Mouse (Mus musculus) stomach, postnatal 0 days (tissue): ENCODE measurements at regions not wholly inside any gene's neighbourhood (a gene's known extent, or its start where the extent isn't known, plus 50 kb on each side); places are given as distances from the start of the nearest gene placed in this dataset.

Source experiments
- ATAC-seq: fragments of 200-750 bp; cut with Nextera tagmentation; 2 replicates; pipeline ENCODE4 v1.8.0; 2017; ENCODE audit not compliant: low FRiP score, low TSS enrichment
- DNase-seq: peaks from one replicate; pipeline ENCODE4 v3.0.0-alpha.2; 2016; ENCODE audit warnings: low spot score
- H3K27ac ChIP-seq: fragments of 300-500 bp; sonication (generic); replicated peaks from 2 replicates; pipeline ENCODE4 v1.5.1; 2014; ENCODE audit warnings: mild to moderate bottlenecking, control low read depth
- H3K27me3 ChIP-seq: fragments of 300-500 bp; sonication (generic); 2 replicates; pipeline ENCODE4 v1.6.1; 2014; ENCODE audit warnings: low read length; ENCODE audit not compliant: control insufficient read depth, insufficient read depth
- H3K36me3 ChIP-seq: fragments of 300-500 bp; sonication (generic); 2 replicates; pipeline ENCODE4 v1.6.1; 2014; ENCODE audit warnings: low read length, mixed read lengths; ENCODE audit not compliant: control insufficient read depth, insufficient read depth
- H3K4me1 ChIP-seq: fragments of 300-500 bp; sonication (generic); replicated peaks from 2 replicates; pipeline ENCODE4 v1.6.1; 2014; ENCODE audit warnings: antibody characterized with exemption; ENCODE audit not compliant: control insufficient read depth, insufficient read depth
- H3K4me2 ChIP-seq: fragments of 300-500 bp; sonication (generic); replicated peaks from 2 replicates; pipeline ENCODE4 v1.6.1; 2014; ENCODE audit warnings: low read depth, mild to moderate bottlenecking, control low read depth, moderate library complexity
- H3K4me3 ChIP-seq: fragments of 300-500 bp; sonication (generic); 2 replicates; pipeline ENCODE4 v1.5.1; 2014; ENCODE audit warnings: low read depth, low read length, control low read depth
- H3K9ac ChIP-seq: fragments of 300-500 bp; sonication (generic); 2 replicates; pipeline ENCODE4 v1.6.1; 2014; ENCODE audit warnings: mild to moderate bottlenecking, low read length, control low read depth, mixed read lengths
- H3K9me3 ChIP-seq: fragments of 300-500 bp; sonication (generic); 2 replicates; pipeline ENCODE4 v1.6.1; 2016; ENCODE audit warnings: low read length; ENCODE audit not compliant: control insufficient read depth
- CTCF ChIP-seq: IDR thresholded peaks from 2 replicates; pipeline ENCODE4 v1.5.1; 2016; ENCODE audit warnings: antibody characterized with exemption, low read depth, mild to moderate bottlenecking, moderate library complexity
- EP300 ChIP-seq: optimal IDR thresholded peaks from 2 replicates; pipeline ENCODE3; 2016; ENCODE audit warnings: antibody characterized with exemption
- WGBS: fragments of 180-500 bp; shearing (Covaris S2); extraction: QIAGEN DNeasy Blood & Tissue Kit; methylation state at CpG from one replicate; pipeline ENCODE4 v1.1.7; 2014; 5-methylcytosine and 5-hydroxymethylcytosine counted together

DNA sequence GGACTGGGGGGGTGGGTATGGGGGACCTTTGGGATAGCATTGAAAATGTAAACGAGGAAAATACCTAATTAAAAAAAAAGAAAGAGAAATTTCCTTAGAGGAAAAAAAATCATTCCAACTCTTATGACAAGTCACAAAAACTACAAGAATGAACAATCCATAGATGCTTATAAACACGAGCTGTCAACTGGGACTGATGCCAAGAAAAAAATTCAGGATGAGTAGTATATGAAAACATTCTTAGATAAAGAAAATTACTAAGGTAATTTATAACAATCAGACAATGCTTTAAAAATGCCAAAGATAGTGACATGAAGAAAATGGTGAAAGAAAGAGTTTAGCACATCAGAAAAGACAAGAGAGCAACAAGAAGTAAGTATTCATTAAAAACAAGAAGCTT is 176.0 kb downstream of the Gm21897 start:
- H3K9ac ChIP-seq: no peak overlapping the region
- no peaks in the 10 kb centered on the region for H3K4me1 ChIP-seq
- ATAC-seq: no peak
- 47% methylated on average over 2 of the region's 2 CpGs for WGBS
- no peaks in the 10 kb centered on the region for H3K27me3 ChIP-seq
- H3K4me3 ChIP-seq: no peak overlapping the region
- TF ChIP-seq CTCF: no peak
- TF ChIP-seq EP300: no peak
- no peak overlapping the region for H3K4me2 ChIP-seq
- no peak for DNase-seq
- H3K9me3 ChIP-seq: no peaks in the 10 kb centered on the region
- no peaks in the 10 kb centered on the region for H3K36me3 ChIP-seq
- H3K27ac ChIP-seq: no peak overlapping the region
